Mouse (Mus musculus): ENCODE measurements around the gene Commd6.
"Not testable (repeated sequence)": the region's sequence is repeated elsewhere in the genome, so short reads cannot be mapped to it uniquely, and the experiment has no call there.

The Commd6 gene

GRCm38 (mm10) chr14:101608519-101609368, 31.7 kb downstream of the Commd6 start, which contains the start of gene Tbc1d4:
TSS of gene Tbc1d4 (minus strand) at chr14:101609191.
- DNase-seq (ENCODE audit: low read depth) = peak; percentile 95

- peak; percentile 44 for DNase-seq (ENCODE audit: low read depth)
These were observed 32.6 kb downstream of the Commd6 start for GRCm38 (mm10) chr14:101607631-101608518.

- peak; percentile 75 for DNase-seq (ENCODE audit: low read depth)
These were observed 34.6 kb downstream of the Commd6 start for GRCm38 (mm10) chr14:101605843-101606242.

- DNase-seq (ENCODE audit: low read depth) = no peak
These were observed 37.6 kb downstream of the Commd6 start for GRCm38 (mm10) chr14:101602851-101603250.

GRCm38 (mm10) chr14:101597096-101597715, 43.3 kb downstream of the Commd6 start:
- DNase-seq (ENCODE audit: low read depth) = no peak

- DNase-seq (ENCODE audit: low read depth) = no peak
These were observed 43.8 kb downstream of the Commd6 start for GRCm38 (mm10) chr14:101596691-101597090.

- DNase-seq (ENCODE audit: low read depth) = no peak
These were observed 45.0 kb downstream of the Commd6 start for GRCm38 (mm10) chr14:101595301-101596080.

GRCm38 (mm10) chr14:101594001-101594400, 46.5 kb downstream of the Commd6 start:
- DNase-seq (ENCODE audit: low read depth) = no peak

- DNase-seq (ENCODE audit: low read depth) = no peak
These were observed 47.1 kb downstream of the Commd6 start for GRCm38 (mm10) chr14:101593340-101593739.

GRCm38 (mm10) chr14:101591101-101591500, 49.4 kb downstream of the Commd6 start:
- no peak for DNase-seq (ENCODE audit: low read depth)

- DNase-seq (ENCODE audit: low read depth) = not testable (repeated sequence)
These were observed 52.1 kb downstream of the Commd6 start for GRCm38 (mm10) chr14:101588209-101588991.

GRCm38 (mm10) chr14:101587366-101588040, 53.0 kb downstream of the Commd6 start:
- DNase-seq (ENCODE audit: low read depth) = not testable (repeated sequence)

GRCm38 (mm10) chr14:101586096-101586495, 54.4 kb downstream of the Commd6 start:
- peak; percentile 60 for DNase-seq (ENCODE audit: low read depth)

Data from 416B (cell line).